Mouse (Mus musculus) heart, embryonic 16.5 days (tissue): ENCODE measurements around the gene Xpr1. TPM values are rescaled to one million over a fixed set of nuclear protein-coding genes. Genes with fewer than 3 reads are reported as not detected.

Source experiments
- ATAC-seq: fragments of 200-750 bp; cut with Nextera tagmentation; replicated peaks from 2 replicates; pipeline ENCODE4 v1.8.0; 2017; ENCODE audit warnings: moderate number of reproducible peaks; ENCODE audit not compliant: insufficient read depth, low FRiP score; ENCODE audit errors: extremely low read depth
- H3K27ac ChIP-seq: fragments of 300-500 bp; sonication (generic); 2 replicates; pipeline ENCODE4 v1.5.1; 2014; ENCODE audit warnings: mild to moderate bottlenecking, low read length, control low read depth, moderate library complexity
- H3K27me3 ChIP-seq: fragments of 300-500 bp; sonication (generic); 2 replicates; pipeline ENCODE4 v1.6.1; 2014; ENCODE audit warnings: low read length, mixed read lengths; ENCODE audit not compliant: control insufficient read depth, insufficient read depth
- H3K36me3 ChIP-seq: fragments of 300-500 bp; sonication (generic); 2 replicates; pipeline ENCODE4 v1.6.1; 2014; ENCODE audit not compliant: control insufficient read depth, insufficient read depth
- H3K4me1 ChIP-seq: fragments of 300-500 bp; sonication (generic); 2 replicates; pipeline ENCODE4 v1.6.1; 2014; ENCODE audit warnings: low read length, mixed read lengths; ENCODE audit not compliant: control insufficient read depth, insufficient read depth
- H3K4me2 ChIP-seq: fragments of 300-500 bp; sonication (generic); 2 replicates; pipeline ENCODE4 v1.6.1; 2014; ENCODE audit warnings: low read depth, mild to moderate bottlenecking, control low read depth, low read length
- H3K4me3 ChIP-seq: fragments of 300-500 bp; sonication (generic); 2 replicates; pipeline ENCODE4 v1.5.1; 2014; ENCODE audit warnings: mild to moderate bottlenecking, control low read depth, low read length
- H3K9ac ChIP-seq: fragments of 300-500 bp; sonication (generic); 2 replicates; pipeline ENCODE4 v1.6.1; 2014; ENCODE audit warnings: low read length, control low read depth
- H3K9me3 ChIP-seq: fragments of 300-500 bp; sonication (generic); replicated peaks from 2 replicates; pipeline ENCODE4 v1.6.1; 2016; ENCODE audit warnings: low read length; ENCODE audit not compliant: control insufficient read depth
- WGBS: fragments of 180-500 bp; shearing (Covaris S2); extraction: QIAGEN DNeasy Blood & Tissue Kit; methylation state at CpG from one replicate; pipeline ENCODE4 v1.1.7; 2014; 5-methylcytosine and 5-hydroxymethylcytosine counted together
- polyA plus RNA-seq: library from polyadenylated mRNA; unstranded; fragments of >200 nt; fragmentation: Nextera tagmentation; extraction: Ambion mirVana; gene quantifications from 2 replicates; pipeline ENCODE4 v1.2.1, GENCODE M21; 2015

Gene Xpr1
- polyA plus RNA-seq, 1 experiment from 2014 or later: 9.1 TPM

DNA sequence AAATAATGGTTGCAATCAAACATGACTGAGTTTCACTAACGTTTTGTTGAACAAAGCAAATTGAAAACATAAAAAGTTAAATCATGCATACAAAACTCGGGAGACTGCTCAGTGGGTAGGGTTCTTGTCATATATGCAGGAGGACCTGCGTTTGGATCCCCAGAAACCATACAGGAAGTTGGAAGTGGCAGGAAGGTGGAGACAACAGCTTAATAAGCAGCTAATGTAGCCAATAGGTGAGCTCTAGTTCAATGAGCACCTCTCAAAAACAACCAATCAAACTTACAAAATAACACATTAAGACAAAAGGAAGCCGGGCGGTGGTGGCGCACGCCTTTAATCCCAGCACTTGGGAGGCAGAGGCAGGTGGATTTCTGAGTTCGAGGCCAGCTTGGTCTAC lies 162.9 kb downstream of the Xpr1 start:
- Histone ChIP-seq H3K27me3 (no peaks in the 10 kb centered on the region), H3K4me1 (no peaks in the 10 kb centered on the region; the same call in 1 of the 2 replicates), H3K9ac (no peak overlapping the region), H3K4me3 (no peak overlapping the region), H3K36me3 (no peaks in the 10 kb centered on the region), H3K9me3 (no peaks in the 10 kb centered on the region), H3K27ac (no peak overlapping the region), H3K4me2 (no peak overlapping the region)
- WGBS: 87% methylated on average over 8 of the region's 8 CpGs
- ATAC-seq: no peak

DNA sequence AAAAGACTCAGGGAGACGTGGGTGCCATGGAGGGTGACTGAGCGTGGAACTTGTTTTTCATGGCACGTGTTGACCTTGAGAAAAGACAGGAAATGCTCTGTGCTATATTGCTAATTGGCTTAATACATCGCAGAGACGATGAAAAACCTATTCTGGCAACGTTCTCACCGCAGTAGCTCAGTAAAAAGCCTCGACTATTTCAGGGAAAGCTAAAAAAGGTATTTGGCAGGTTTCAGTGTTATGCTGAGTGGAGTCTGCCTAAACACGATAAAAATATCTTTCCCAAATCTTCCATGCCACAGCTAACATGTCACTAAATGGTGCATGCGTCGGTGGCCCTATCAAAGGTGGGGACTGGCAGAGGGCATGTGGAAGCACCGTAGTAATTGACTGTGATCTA lies 164.1 kb downstream of the Xpr1 start:
- ATAC-seq: no peak
- Histone ChIP-seq H3K9ac (no peak overlapping the region), H3K4me3 (no peak overlapping the region), H3K4me1 (no peaks in the 10 kb centered on the region; the same call in 1 of the 2 replicates), H3K36me3 (no peaks in the 10 kb centered on the region), H3K27me3 (no peaks in the 10 kb centered on the region), H3K4me2 (no peak overlapping the region), H3K27ac (no peak overlapping the region), H3K9me3 (no peaks in the 10 kb centered on the region)
- WGBS: 59% methylated on average over 12 of the region's 12 CpGs

DNA sequence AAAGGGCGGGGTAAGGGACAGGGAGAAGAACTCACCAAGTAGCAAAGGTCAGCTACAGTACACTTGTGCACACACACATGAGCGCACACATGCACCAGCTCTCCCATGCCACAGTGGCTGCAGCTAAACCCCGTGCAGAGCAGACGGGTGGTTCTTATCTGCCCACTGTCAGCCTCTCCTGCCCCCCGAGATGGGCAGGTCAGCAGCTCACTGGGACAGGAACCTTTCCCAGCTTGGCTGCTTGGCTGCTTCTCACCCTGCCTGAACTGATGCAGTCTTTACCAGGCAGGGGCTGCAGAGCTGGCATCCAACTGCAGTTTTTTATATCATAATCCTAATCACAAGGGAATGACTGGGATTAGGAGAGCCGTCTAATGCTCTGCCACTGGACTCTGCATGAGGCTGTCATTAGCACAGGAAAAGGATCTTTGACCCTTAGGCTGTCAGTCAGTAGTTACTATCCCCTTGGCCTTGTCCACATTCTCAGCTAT lies 164.5 kb downstream of the Xpr1 start:
- Histone ChIP-seq H3K9me3 (no peaks in the 10 kb centered on the region), H3K36me3 (no peaks in the 10 kb centered on the region), H3K27me3 (no peaks in the 10 kb centered on the region), H3K4me2 (no peak overlapping the region), H3K9ac (no peak overlapping the region), H3K27ac (no peak overlapping the region), H3K4me1 (no peaks in the 10 kb centered on the region; the same call in 1 of the 2 replicates), H3K4me3 (no peak overlapping the region)
- ATAC-seq: no peak
- 37% methylated on average over 6 of the region's 6 CpGs for WGBS

DNA sequence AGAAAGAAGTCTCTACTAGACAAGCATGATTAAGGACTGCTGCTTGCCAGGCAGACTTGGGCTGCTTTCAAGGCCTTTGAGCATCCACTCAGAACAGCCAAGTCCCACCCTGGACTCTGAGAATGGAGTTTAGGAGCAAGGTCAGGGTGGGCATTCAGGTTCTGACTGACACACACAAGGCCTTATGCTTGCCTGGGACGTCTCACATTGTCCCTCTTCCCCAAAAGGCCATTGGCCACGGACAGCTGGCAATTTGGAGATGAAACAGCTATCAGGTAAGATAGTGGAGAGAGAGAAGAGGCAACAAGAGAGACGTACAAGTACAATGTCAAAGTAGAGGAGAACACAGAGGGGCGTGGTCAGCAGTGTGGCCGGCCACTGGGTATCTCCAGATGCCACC lies 165.6 kb downstream of the Xpr1 start:
- no peak overlapping the region for H3K27ac ChIP-seq
- WGBS: 70% methylated on average over 5 of the region's 5 CpGs
- no peak for ATAC-seq
- H3K9me3 ChIP-seq: no peaks in the 10 kb centered on the region
- no peaks in the 10 kb centered on the region; the same call in 1 of the 2 replicates for H3K4me1 ChIP-seq
- no peaks in the 10 kb centered on the region for H3K36me3 ChIP-seq
- H3K9ac ChIP-seq: no peak overlapping the region
- H3K27me3 ChIP-seq: no peaks in the 10 kb centered on the region
- H3K4me3 ChIP-seq: no peak overlapping the region
- H3K4me2 ChIP-seq: no peak overlapping the region

DNA sequence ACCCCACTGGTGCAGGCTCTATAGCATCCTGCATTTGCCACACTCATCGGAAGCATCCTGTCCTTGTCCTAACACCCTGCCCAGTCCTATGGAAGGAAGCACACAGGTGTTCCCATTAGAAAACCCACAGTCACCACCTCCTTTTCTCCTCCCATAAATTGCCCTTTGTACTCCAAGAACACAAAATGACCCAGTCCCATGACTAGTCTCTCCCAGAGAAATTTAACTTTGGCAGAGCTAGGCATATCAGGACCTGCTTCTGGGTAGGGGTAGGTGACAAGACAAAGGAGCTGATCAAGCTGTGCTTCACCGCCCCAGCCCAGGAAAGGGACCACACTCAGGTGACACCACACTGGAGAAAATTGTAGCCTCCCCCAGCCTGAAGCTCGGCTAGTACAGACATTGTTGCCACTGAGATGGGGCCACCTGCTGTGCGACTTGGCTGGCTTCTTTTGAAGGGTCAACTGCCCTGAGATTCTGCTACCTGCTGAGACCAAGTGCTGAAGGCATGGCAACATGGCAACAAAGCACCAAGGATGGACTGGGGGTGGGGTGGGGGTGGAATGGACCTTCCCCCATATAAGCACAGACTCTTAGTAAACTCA lies 166.6 kb downstream of the Xpr1 start:
- Histone ChIP-seq H3K27me3 (no peaks in the 10 kb centered on the region), H3K9ac (no peak overlapping the region), H3K4me1 (peaks cover 1% of the 10 kb centered on the region; the same call in 1 of the 2 replicates), H3K4me2 (no peak overlapping the region), H3K27ac (no peak overlapping the region), H3K9me3 (no peaks in the 10 kb centered on the region), H3K36me3 (no peaks in the 10 kb centered on the region), H3K4me3 (no peak overlapping the region)
- no peak for ATAC-seq
- 47% methylated on average over 4 of the region's 4 CpGs for WGBS

DNA sequence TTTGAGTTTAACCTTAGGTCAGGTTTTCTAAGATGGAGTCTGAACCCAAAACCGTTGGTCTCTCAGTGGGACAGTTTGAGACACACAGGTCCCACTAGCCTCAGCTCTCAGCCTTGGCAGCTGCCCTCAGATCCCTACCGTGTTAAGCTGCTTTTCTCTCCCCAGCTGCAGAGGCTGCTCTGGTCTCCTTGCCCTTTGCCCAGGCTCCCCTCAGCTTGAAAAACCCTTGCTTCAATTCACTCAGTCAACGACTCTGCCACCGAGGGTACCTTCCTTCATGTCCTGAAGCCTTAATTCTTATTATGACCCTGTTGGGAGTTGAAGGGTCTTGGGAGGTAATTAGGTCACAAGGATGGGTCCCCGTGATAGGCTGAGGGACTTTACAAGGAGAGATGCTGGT lies 167.3 kb downstream of the Xpr1 start:
- Histone ChIP-seq H3K27me3 (no peaks in the 10 kb centered on the region), H3K4me3 (no peak overlapping the region), H3K27ac (no peak overlapping the region), H3K9ac (no peak overlapping the region), H3K36me3 (no peaks in the 10 kb centered on the region), H3K4me2 (no peak overlapping the region), H3K9me3 (no peaks in the 10 kb centered on the region), H3K4me1 (peaks cover 5% of the 10 kb centered on the region; the same call in 1 of the 2 replicates)
- WGBS: 43% methylated on average over 5 of the region's 5 CpGs
- no peak for ATAC-seq

DNA sequence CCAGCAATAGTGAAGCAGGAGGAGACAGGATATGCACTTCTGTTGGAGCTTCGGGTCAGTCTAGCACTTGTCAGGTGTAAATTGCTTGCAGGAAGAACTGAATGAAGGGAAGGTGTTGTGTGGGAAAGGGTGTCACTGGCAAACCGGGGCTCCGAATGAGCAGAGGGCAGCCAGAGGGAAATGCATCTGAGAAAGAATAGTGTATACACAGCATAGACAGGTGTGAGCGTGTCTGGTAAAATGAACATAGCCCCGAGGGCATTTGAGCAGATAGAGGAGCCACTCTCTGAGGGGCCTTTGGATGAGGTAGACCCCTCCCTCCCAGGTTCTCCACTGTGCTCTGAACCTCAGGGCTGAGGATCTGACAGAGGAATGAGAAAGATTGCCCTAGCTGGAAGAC lies 169.2 kb downstream of the Xpr1 start:
- 50% methylated on average over 5 of the region's 5 CpGs for WGBS
- Histone ChIP-seq H3K9me3 (no peaks in the 10 kb centered on the region), H3K27ac (no peak overlapping the region), H3K36me3 (no peaks in the 10 kb centered on the region), H3K4me3 (no peak overlapping the region), H3K27me3 (no peaks in the 10 kb centered on the region), H3K4me1 (peaks cover 6% of the 10 kb centered on the region; the same call in 1 of the 2 replicates), H3K4me2 (no peak overlapping the region), H3K9ac (no peak overlapping the region)
- ATAC-seq: no peak

DNA sequence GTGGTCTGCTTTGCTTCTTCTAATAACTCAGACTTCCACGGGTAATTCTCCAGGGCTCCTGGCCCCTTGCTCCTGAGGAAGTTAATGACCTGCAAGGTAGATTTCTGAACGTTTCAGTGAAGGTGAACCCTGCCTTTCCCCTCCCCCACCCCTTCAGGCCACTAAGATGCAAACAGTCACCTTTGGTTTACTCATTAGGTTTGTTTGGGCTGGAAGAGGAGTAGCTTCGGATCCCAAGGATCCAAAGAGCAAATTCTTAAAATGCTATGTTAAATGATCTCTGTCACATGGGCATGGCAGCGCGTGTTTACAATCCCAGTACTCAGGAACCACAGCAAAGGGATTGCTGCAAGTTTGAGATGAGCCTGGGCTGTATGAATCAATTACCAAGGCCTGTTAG lies 169.8 kb downstream of the Xpr1 start:
- Histone ChIP-seq H3K4me3 (no peak overlapping the region), H3K9ac (no peak overlapping the region), H3K27ac (no peak overlapping the region), H3K4me2 (no peak overlapping the region), H3K36me3 (no peaks in the 10 kb centered on the region), H3K4me1 (peaks cover 10% of the 10 kb centered on the region), H3K9me3 (no peaks in the 10 kb centered on the region), H3K27me3 (no peaks in the 10 kb centered on the region)
- WGBS: 33% methylated on average over 5 of the region's 5 CpGs
- ATAC-seq: no peak

DNA sequence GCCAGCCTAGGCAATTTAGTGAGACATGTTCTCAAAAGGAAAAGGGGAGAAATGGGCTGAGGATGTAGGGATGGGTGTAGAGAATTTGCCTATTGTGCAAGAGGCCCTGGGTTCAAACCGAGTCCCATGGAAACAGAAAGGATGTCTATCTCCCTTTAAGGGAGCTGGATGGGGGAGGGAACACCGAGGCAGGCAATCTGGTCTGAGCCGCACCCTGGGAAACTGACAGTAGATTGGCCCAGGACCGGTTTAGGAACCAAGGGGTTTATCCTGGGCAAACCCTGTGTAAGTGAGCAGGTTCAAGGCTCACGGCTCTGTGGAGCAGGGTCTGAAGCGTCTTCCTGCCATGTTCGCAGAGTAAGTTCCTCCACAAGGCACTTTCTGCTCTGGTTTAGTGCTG lies 171.7 kb downstream of the Xpr1 start:
- Histone ChIP-seq H3K36me3 (peaks cover 13% of the 10 kb centered on the region), H3K4me3 (peak overlapping the region; percentile 74), H3K4me2 (peak overlapping the region; percentile 68), H3K27ac (peak overlapping the region; percentile 89), H3K27me3 (no peaks in the 10 kb centered on the region), H3K4me1 (peaks cover 16% of the 10 kb centered on the region), H3K9ac (peak overlapping the region; percentile 92), H3K9me3 (no peaks in the 10 kb centered on the region)
- WGBS: 70% methylated on average over 7 of the region's 7 CpGs
- ATAC-seq: no peak
